Mouse (Mus musculus): ENCODE measurements around the gene Slc25a23. TPM values are rescaled to one million over a fixed set of nuclear protein-coding genes. Genes with fewer than 3 reads are reported as not detected.
A peak's percentile ranks its signal among the peaks of the same experiment; 100 is the strongest.

Gene Slc25a23
- total RNA-seq, 2 experiments from 2014 or later: 347 to 354 TPM

GRCm38 (mm10) chr17:57030931-57031660 is 28.6 kb downstream of the Slc25a23 start, which contains the start of gene Khsrp:
Gene Khsrp, minus strand, starts transcription at chr17:57031522.
- intact Hi-C loops (cut with DNase I): no loop called here
- DNase-seq (ENCODE audit: low spot score in 2 of 2): peak in 1 of 2 experiments; percentile 43

GRCm38 (mm10) chr17:57029691-57030090 is 30.0 kb downstream of the Slc25a23 start:
- no peak for DNase-seq (ENCODE audit: low spot score in 2 of 2)
- intact Hi-C loops (cut with DNase I): no loop called here

- DNase-seq (ENCODE audit: low spot score in 2 of 2): no peak
Measured at GRCm38 (mm10) chr17:57027471-57027870, 32.2 kb downstream of the Slc25a23 start.

GRCm38 (mm10) chr17:57020960-57021359 is 38.7 kb downstream of the Slc25a23 start:
- no peak for DNase-seq (ENCODE audit: low spot score in 2 of 2)
- intact Hi-C loops (cut with DNase I): no loop called here

More at GRCm38 (mm10) chr17:57027471-57027870, 32.2 kb downstream of the Slc25a23 start:
- intact Hi-C loops (cut with DNase I): no loop called here

- DNase-seq (ENCODE audit: low spot score in 2 of 2): no peak
- intact Hi-C loops (cut with DNase I): no loop called here
Measured at GRCm38 (mm10) chr17:57019693-57020092, 40.0 kb downstream of the Slc25a23 start.

- DNase-seq (ENCODE audit: low spot score in 2 of 2): no peak
- intact Hi-C loops (cut with DNase I): no loop called here
Measured at GRCm38 (mm10) chr17:57012245-57012795, 47.3 kb downstream of the Slc25a23 start.

- peak; percentile 94 to 95 for DNase-seq (ENCODE audit: low spot score in 2 of 2)
- intact Hi-C loops (cut with DNase I): loop anchor here (1.0 kb wide), 1 partner anchor 21 kb away; the partner anchor contains the start of gene Clpp
Measured at GRCm38 (mm10) chr17:57011236-57012141, 48.2 kb downstream of the Slc25a23 start, which contains the start of the genes Gtf2f1 and Gm17949. Gene Gtf2f1, minus strand, starts transcription at chr17:57011288. Gene Gm17949, plus strand, starts transcription at chr17:57011469.

GRCm38 (mm10) chr17:57010911-57011235 is 48.8 kb downstream of the Slc25a23 start:
- intact Hi-C loops (cut with DNase I): loop anchor here (1.0 kb wide), 1 partner anchor 21 kb away; the partner anchor contains the start of gene Clpp

GRCm38 (mm10) chr17:57007137-57007905 is 52.3 kb downstream of the Slc25a23 start:
- DNase-seq (ENCODE audit: low spot score in 2 of 2): no peak
- intact Hi-C loops (cut with DNase I): loop anchor here (10.0 kb wide), 1 partner anchor 237 kb away; the partner anchor contains the start of genes Gpr108 and Trip10

More at GRCm38 (mm10) chr17:57010911-57011235, 48.8 kb downstream of the Slc25a23 start:
- DNase-seq (ENCODE audit: low spot score in 2 of 2): no peak

- intact Hi-C loops (cut with DNase I): loop anchor here (10.0 kb wide), 1 partner anchor 241 kb away; the partner anchor contains the start of genes Gpr108 and Trip10
- DNase-seq (ENCODE audit: low spot score in 2 of 2): no peak
Measured at GRCm38 (mm10) chr17:57003994-57004393, 55.7 kb downstream of the Slc25a23 start.

- intact Hi-C loops (cut with DNase I): loop anchor here (10.0 kb wide), 1 partner anchor 244 kb away; the partner anchor contains the start of genes Gpr108 and Trip10
- no peak for DNase-seq (ENCODE audit: low spot score in 2 of 2)
Measured at GRCm38 (mm10) chr17:57001228-57001627, 58.4 kb downstream of the Slc25a23 start.

- intact Hi-C loops (cut with DNase I): loop anchor here (5.0 to 10.0 kb wide), 3 partner anchors 93 to 245 kb away; partner anchors contain the start of genes Gpr108 and Trip10
- no peak for DNase-seq (ENCODE audit: low spot score in 2 of 2)
Measured at GRCm38 (mm10) chr17:56999968-57000609, 59.6 kb downstream of the Slc25a23 start, which contains the start of gene Pspn. Gene Pspn, minus strand, starts transcription at chr17:57000018.

GRCm38 (mm10) chr17:56999414-56999813 is 60.2 kb downstream of the Slc25a23 start:
- intact Hi-C loops (cut with DNase I): loop anchor here (5.0 to 10.0 kb wide), 2 partner anchors 92 to 165 kb away; no protein-coding TSS in a partner anchor
- no peak for DNase-seq (ENCODE audit: low spot score in 2 of 2)

- peak; percentile 92 to 93 for DNase-seq (ENCODE audit: low spot score in 2 of 2)
- intact Hi-C loops (cut with DNase I): loop anchor here (5.0 to 10.0 kb wide), 2 partner anchors 90 to 168 kb away; no protein-coding TSS in a partner anchor
Measured at GRCm38 (mm10) chr17:56997029-56997667, 62.5 kb downstream of the Slc25a23 start, which contains the start of gene Alkbh7. Gene Alkbh7, plus strand, starts transcription at chr17:56997339.

- DNase-seq (ENCODE audit: low spot score in 2 of 2): no peak
- intact Hi-C loops (cut with DNase I): loop anchor here (5.0 to 10.0 kb wide), 2 partner anchors 89 to 168 kb away; no protein-coding TSS in a partner anchor
Measured at GRCm38 (mm10) chr17:56996506-56996905, 63.2 kb downstream of the Slc25a23 start.

GRCm38 (mm10) chr17:56995046-56995445 is 64.6 kb downstream of the Slc25a23 start:
- intact Hi-C loops (cut with DNase I): loop anchor here (5.0 to 10.0 kb wide), 2 partner anchors 88 to 170 kb away; no protein-coding TSS in a partner anchor
- no peak for DNase-seq (ENCODE audit: low spot score in 2 of 2)

All from left cerebral cortex, postnatal 36 days (tissue).